Mouse (Mus musculus) heart, embryonic 12.5 days (tissue): ENCODE results near the gene Lrrc32. TPM values are rescaled to one million over a fixed set of nuclear protein-coding genes. Genes with fewer than 3 reads are reported as not detected.

Experiments
- ATAC-seq: fragments of 200-750 bp; cut with Nextera tagmentation; 2 replicates; pipeline ENCODE4 v1.8.0; 2017; ENCODE audit warnings: moderate TSS enrichment, moderate library complexity; ENCODE audit not compliant: insufficient number of reproducible peaks, low FRiP score
- H3K27ac ChIP-seq: fragments of 300-500 bp; sonication (generic); 2 replicates; pipeline ENCODE4 v1.5.1; 2016; ENCODE audit warnings: mild to moderate bottlenecking, moderate library complexity; ENCODE audit not compliant: poor library complexity, severe bottlenecking
- H3K27me3 ChIP-seq: fragments of 300-500 bp; sonication (generic); replicated peaks from 2 replicates; pipeline ENCODE4 v1.6.1; 2016; ENCODE audit warnings: mild to moderate bottlenecking, moderate library complexity
- H3K36me3 ChIP-seq: fragments of 300-500 bp; sonication (generic); 2 replicates; pipeline ENCODE4 v1.6.1; 2016; ENCODE audit warnings: mild to moderate bottlenecking, moderate library complexity
- H3K4me1 ChIP-seq: fragments of 300-500 bp; sonication (generic); replicated peaks from 2 replicates; pipeline ENCODE4 v1.6.1; 2016; ENCODE audit warnings: mild to moderate bottlenecking
- H3K4me2 ChIP-seq: fragments of 300-500 bp; sonication (generic); 2 replicates; pipeline ENCODE4 v1.6.1; 2016; ENCODE audit warnings: mild to moderate bottlenecking, moderate library complexity
- H3K4me3 ChIP-seq: fragments of 300-500 bp; sonication (generic); 2 replicates; pipeline ENCODE4 v1.5.1; 2016; ENCODE audit warnings: mild to moderate bottlenecking
- H3K9ac ChIP-seq: fragments of 300-500 bp; sonication (generic); 2 replicates; pipeline ENCODE4 v1.6.1; 2016; ENCODE audit warnings: mild to moderate bottlenecking, moderate library complexity
- H3K9me3 ChIP-seq: fragments of 300-500 bp; sonication (generic); replicated peaks from 2 replicates; pipeline ENCODE4 v1.6.1; 2016; ENCODE audit warnings: mild to moderate bottlenecking, moderate library complexity
- WGBS: fragments of 180-500 bp; shearing (Covaris S2); methylation state at CpG from one replicate; pipeline ENCODE4 v1.1.7; 2016; 5-methylcytosine and 5-hydroxymethylcytosine counted together
- polyA plus RNA-seq: library from polyadenylated mRNA; unstranded; fragments of >200 nt; fragmentation: Nextera tagmentation; extraction: Ambion mirVana; gene quantifications from 2 replicates; pipeline ENCODE4 v1.2.1, GENCODE M21; 2016

Lrrc32 gene
- polyA plus RNA-seq, 1 experiment from 2014 or later, result 7.5 TPM

DNA sequence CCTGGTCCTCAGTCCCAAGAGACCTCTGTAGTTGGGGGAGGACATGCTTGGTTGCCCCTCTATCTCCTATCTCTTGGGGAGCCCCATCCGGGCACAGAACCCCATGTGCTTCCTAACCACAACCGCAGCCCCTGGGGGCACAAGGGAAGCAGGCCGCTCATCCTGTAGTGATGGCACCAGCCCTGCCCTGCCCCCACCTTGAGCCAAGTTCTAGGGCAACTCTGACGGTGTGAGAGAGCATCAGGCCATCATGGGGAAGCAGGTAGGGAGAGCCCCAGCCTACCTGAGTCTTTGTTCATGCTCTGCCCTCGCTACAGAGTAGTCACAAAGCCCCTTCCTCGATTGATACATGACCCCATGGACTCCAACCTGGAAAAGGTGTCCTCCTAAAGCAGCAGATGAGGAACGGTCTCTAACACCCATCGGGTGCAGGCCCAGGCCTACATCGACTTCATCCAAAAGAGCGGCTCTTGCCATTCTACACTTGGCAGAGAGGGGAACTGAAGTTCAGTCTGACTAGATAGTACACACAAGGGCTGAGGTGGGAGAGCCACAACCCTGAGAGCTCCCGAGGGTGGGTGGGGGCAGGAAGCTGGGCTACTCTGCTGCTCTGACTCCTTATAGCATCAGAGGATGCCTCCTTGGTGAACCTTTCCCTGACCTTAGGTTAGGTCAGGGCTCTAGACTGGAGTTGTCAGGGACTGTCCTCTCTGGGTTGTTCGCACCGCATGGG is 519 bp upstream of the Lrrc32 start:
- no peak for ATAC-seq
- Histone ChIP-seq H3K27me3 (peaks cover 12% of the 10 kb centered on the region), H3K36me3 (no peaks in the 10 kb centered on the region), H3K4me1 (peaks cover 45% of the 10 kb centered on the region), H3K4me3 (no peak overlapping the region), H3K27ac (no peak overlapping the region), H3K9me3 (no peaks in the 10 kb centered on the region), H3K4me2 (no peak overlapping the region; the same call in 1 of the 2 replicates), H3K9ac (no peak overlapping the region)
- WGBS, result 85% methylated on average over 13 of the region's 13 CpGs

- H3K27ac ChIP-seq, result no peak overlapping the region
- no peaks in the 10 kb centered on the region for H3K9me3 ChIP-seq
- under 1% methylated on average over 49 of the region's 50 CpGs for WGBS
- peak overlapping the region; percentile 65 for H3K9ac ChIP-seq
- no peaks in the 10 kb centered on the region for H3K36me3 ChIP-seq
- H3K27me3 ChIP-seq, result peaks cover 12% of the 10 kb centered on the region
- peak overlapping the region; percentile 93 for H3K4me2 ChIP-seq
- peak overlapping the region; percentile 59 for H3K4me3 ChIP-seq
- H3K4me1 ChIP-seq, result peaks cover 53% of the 10 kb centered on the region
- ATAC-seq, result peak; percentile 77
These were observed 571 bp downstream of the Lrrc32 start for GRCm38 (mm10) chr7:98489623-98490084.

GRCm38 (mm10) chr7:98490328-98490727 is 1.2 kb downstream of the Lrrc32 start:
- Histone ChIP-seq H3K4me3 (peak overlapping the region; percentile 59), H3K4me2 (peak overlapping the region; percentile 93), H3K9me3 (no peaks in the 10 kb centered on the region), H3K9ac (peak overlapping the region; percentile 46), H3K36me3 (no peaks in the 10 kb centered on the region), H3K27me3 (peaks cover 12% of the 10 kb centered on the region), H3K27ac (no peak overlapping the region), H3K4me1 (peaks cover 57% of the 10 kb centered on the region)
- no peak for ATAC-seq
- WGBS, result 53% methylated on average over 4 of the region's 4 CpGs

DNA sequence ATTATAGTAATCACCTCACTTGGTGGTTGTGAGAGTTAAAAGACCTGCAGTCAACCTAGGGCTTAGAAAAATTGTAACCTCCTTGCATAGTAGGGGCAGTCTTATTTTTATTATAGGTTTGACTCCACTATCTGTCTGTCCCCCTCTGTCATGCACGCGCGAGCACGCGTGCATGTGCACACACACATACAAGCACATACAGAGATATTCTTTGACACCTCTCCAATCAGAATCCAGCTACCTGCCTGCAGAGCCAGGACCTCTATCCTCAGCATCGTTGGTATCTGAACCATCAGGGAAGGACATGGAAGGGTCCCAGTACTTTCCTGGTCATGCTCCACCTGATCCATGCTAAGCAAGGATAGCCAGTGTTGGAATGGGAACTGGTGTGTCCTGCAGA is 1.8 kb downstream of the Lrrc32 start:
- Histone ChIP-seq H3K27ac (no peak overlapping the region), H3K9ac (peak overlapping the region; percentile 46; the same call in 1 of the 2 replicates), H3K36me3 (no peaks in the 10 kb centered on the region), H3K4me1 (peaks cover 57% of the 10 kb centered on the region), H3K27me3 (peaks cover 12% of the 10 kb centered on the region), H3K4me3 (peak overlapping the region; percentile 59; the same call in 1 of the 2 replicates), H3K9me3 (no peaks in the 10 kb centered on the region), H3K4me2 (peak overlapping the region; percentile 93)
- no peak for ATAC-seq
- WGBS, result 87% methylated on average over 6 of the region's 6 CpGs

DNA sequence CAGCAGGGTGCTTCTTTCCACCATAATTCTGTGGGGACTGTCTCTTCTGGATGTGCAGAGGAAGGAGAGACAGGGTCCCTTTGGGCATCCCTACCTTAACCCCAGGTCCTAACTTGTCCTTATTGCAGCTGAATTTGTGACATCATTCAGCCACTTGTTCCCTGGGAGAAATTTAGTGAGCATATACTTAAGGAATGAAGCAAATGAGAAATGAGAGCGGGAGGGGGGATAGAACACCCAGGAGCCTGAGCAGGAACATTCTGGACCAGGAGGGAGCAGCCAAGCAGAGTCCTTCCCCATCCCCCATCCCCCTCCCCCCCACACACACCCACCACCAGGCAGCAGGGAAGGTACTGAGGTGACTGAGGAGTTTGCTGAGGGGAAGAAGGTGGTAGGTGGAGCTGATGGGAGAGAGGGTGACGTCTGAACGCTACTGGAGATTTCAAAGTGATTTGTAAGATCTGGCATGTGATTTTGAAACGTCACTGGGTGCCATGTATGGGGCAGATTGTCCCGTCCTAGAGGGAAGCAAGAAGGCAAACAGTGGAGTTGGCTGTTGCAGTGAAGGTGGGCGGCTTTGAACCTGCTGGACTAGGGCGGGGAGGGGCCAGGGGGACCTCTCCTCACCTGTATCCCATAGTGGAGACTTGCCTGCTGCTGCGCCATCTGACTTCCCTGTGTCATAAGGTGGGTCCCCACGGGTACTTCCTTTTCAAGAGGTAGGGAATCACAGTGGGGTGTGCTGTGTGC is 2.5 kb downstream of the Lrrc32 start:
- Histone ChIP-seq H3K27me3 (peaks cover 12% of the 10 kb centered on the region), H3K27ac (no peak overlapping the region), H3K9me3 (no peaks in the 10 kb centered on the region), H3K9ac (no peak overlapping the region), H3K4me1 (peaks cover 52% of the 10 kb centered on the region), H3K36me3 (no peaks in the 10 kb centered on the region), H3K4me3 (no peak overlapping the region; the same call in 1 of the 2 replicates), H3K4me2 (peak overlapping the region; percentile 93)
- 66% methylated on average over 9 of the region's 9 CpGs for WGBS
- ATAC-seq, result no peak

DNA sequence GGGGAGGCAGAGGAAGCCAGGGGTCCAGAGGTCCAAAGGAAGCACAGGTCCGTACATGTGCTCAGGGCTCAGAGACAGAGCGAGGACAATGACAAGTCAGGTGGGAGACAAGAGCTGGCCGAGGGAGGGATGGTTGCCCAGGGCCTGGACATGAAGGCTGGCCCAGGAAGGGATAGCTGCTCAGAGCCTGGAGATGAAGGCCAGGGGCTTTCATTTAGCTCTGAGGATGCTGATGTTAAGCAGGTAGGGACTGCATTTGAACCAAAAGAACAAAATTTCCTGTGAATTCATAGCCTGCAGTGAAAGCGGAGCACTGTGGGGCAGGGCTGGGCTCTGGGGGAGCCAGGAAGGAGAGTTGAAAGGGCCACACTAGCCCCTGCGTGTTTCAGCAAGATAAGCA is 3.2 kb downstream of the Lrrc32 start:
- Histone ChIP-seq H3K27ac (no peak overlapping the region), H3K27me3 (peaks cover 12% of the 10 kb centered on the region), H3K9me3 (no peaks in the 10 kb centered on the region), H3K4me1 (peaks cover 50% of the 10 kb centered on the region), H3K4me2 (peak overlapping the region; percentile 93), H3K36me3 (no peaks in the 10 kb centered on the region), H3K4me3 (peak overlapping the region; percentile 1; the same call in 1 of the 2 replicates), H3K9ac (no peak overlapping the region)
- ATAC-seq, result no peak
- 54% methylated on average over 5 of the region's 5 CpGs for WGBS

GRCm38 (mm10) chr7:98493307-98493706 is 4.2 kb downstream of the Lrrc32 start:
- no peak overlapping the region for H3K4me3 ChIP-seq
- no peak overlapping the region for H3K27ac ChIP-seq
- peaks cover 50% of the 10 kb centered on the region for H3K4me1 ChIP-seq
- no peaks in the 10 kb centered on the region for H3K9me3 ChIP-seq
- peaks cover 5% of the 10 kb centered on the region; the same call in 1 of the 2 replicates for H3K36me3 ChIP-seq
- peak overlapping the region; percentile 93; the same call in 1 of the 2 replicates for H3K4me2 ChIP-seq
- H3K9ac ChIP-seq, result no peak overlapping the region
- 37% methylated on average over 2 of the region's 2 CpGs for WGBS
- ATAC-seq, result no peak
- H3K27me3 ChIP-seq, result peaks cover 10% of the 10 kb centered on the region

DNA sequence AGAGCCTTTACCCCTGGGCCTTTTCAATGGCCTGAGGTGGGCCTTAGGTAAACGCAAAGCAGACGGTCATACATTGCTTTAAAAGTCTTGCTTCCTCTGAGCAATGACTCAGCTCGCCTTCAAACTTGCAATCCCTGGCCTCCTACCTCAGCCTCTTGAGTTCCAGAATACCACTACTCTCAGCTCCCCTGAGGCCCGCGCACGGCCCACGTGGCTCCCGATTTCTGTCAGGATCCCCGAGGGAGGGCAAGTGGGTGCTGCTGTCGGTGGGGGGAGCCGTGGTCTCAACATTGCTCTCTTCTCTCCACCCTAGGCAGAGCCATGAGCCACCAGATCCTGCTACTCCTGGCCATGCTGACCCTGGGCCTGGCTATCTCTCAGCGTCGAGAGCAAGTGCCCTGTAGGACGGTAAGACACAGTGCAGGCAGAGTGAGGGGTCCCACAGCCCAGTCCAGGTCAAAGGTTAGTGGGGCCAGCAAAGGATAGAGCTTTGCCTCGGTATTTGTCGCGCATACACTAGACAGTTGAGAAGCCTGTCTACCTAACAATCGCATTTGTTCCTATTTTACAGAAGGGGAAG is 4.9 kb downstream of the Lrrc32 start:
- Histone ChIP-seq H3K9ac (no peak overlapping the region), H3K4me1 (peaks cover 48% of the 10 kb centered on the region), H3K9me3 (no peaks in the 10 kb centered on the region), H3K27ac (no peak overlapping the region), H3K4me2 (no peak overlapping the region), H3K4me3 (no peak overlapping the region), H3K27me3 (peaks cover 4% of the 10 kb centered on the region; the same call in 1 of the 2 replicates), H3K36me3 (peaks cover 7% of the 10 kb centered on the region; the same call in 1 of the 2 replicates)
- ATAC-seq, result 0 out of 2 replicates have a peak, but pooled peaks have one; percentile 7
- WGBS, result 57% methylated on average over 18 of the region's 18 CpGs

DNA sequence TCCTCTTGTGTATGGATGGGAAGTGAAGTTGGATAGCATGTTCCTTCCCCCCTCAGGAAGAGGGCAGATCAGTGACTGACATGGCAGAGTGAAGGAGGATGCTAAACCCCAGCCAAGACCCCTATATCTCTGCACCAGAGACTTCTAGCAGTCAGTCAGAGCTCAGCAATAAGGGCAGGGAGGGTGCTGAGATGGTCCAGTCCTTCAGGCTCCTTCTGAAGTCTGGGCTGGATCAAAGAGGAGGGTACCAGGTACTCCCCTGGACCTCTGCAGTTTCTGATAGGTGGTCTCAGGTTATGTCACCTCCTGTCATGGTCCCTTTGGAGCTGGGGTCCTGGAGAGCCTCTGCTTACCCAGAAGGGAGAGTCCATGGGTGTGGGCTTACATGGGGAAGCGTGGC is 6.5 kb downstream of the Lrrc32 start:
- H3K27me3 ChIP-seq, result peaks cover 4% of the 10 kb centered on the region; the same call in 1 of the 2 replicates
- no peak overlapping the region for H3K9ac ChIP-seq
- no peaks in the 10 kb centered on the region for H3K9me3 ChIP-seq
- no peak overlapping the region for H3K4me2 ChIP-seq
- no peak overlapping the region for H3K27ac ChIP-seq
- 94% methylated on average over 1 of the region's 1 CpGs for WGBS
- no peak for ATAC-seq
- H3K4me3 ChIP-seq, result no peak overlapping the region
- peaks cover 15% of the 10 kb centered on the region; the same call in 1 of the 2 replicates for H3K36me3 ChIP-seq
- peaks cover 48% of the 10 kb centered on the region for H3K4me1 ChIP-seq

GRCm38 (mm10) chr7:98497451-98497850 is 8.4 kb downstream of the Lrrc32 start:
- no peak for ATAC-seq
- Histone ChIP-seq H3K9ac (no peak overlapping the region), H3K27ac (no peak overlapping the region), H3K4me1 (peaks cover 44% of the 10 kb centered on the region), H3K36me3 (peaks cover 18% of the 10 kb centered on the region; the same call in 1 of the 2 replicates), H3K9me3 (no peaks in the 10 kb centered on the region), H3K4me2 (no peak overlapping the region), H3K27me3 (no peaks in the 10 kb centered on the region; the same call in 1 of the 2 replicates), H3K4me3 (no peak overlapping the region)
- WGBS, result 45% methylated on average over 5 of the region's 5 CpGs

- H3K4me1 ChIP-seq, result peaks cover 44% of the 10 kb centered on the region
- H3K27me3 ChIP-seq, result no peaks in the 10 kb centered on the region; the same call in 1 of the 2 replicates
- H3K27ac ChIP-seq, result no peak overlapping the region
- H3K9ac ChIP-seq, result no peak overlapping the region
- H3K36me3 ChIP-seq, result peaks cover 18% of the 10 kb centered on the region; the same call in 1 of the 2 replicates
- H3K4me3 ChIP-seq, result no peak overlapping the region
- H3K9me3 ChIP-seq, result no peaks in the 10 kb centered on the region
- ATAC-seq, result no peak
- no peak overlapping the region for H3K4me2 ChIP-seq
- 85% methylated on average over 12 of the region's 12 CpGs for WGBS
These were observed 9.0 kb downstream of the Lrrc32 start for GRCm38 (mm10) chr7:98498101-98498500.
